Mouse (Mus musculus) limb, embryonic 13.5 days (tissue): ENCODE measurements around the gene Lhb. TPM values are rescaled to one million over a fixed set of nuclear protein-coding genes. Genes with fewer than 3 reads are reported as not detected.
A peak's percentile ranks its signal among the peaks of the same experiment; 100 is the strongest.

Experiments
- ATAC-seq: fragments of 200-750 bp; cut with Nextera tagmentation; 2 replicates; pipeline ENCODE4 v1.8.0; 2017; ENCODE audit warnings: low read depth, moderate number of reproducible peaks, moderate TSS enrichment; ENCODE audit not compliant: low FRiP score
- H3K27ac ChIP-seq: fragments of 300-500 bp; sonication (generic); 2 replicates; pipeline ENCODE4 v1.5.1; 2015; ENCODE audit warnings: inconsistent platforms, mild to moderate bottlenecking, moderate library complexity
- H3K27me3 ChIP-seq: fragments of 300-500 bp; sonication (generic); 2 replicates; pipeline ENCODE4 v1.6.1; 2015; ENCODE audit warnings: mild to moderate bottlenecking, inconsistent platforms
- H3K36me3 ChIP-seq: fragments of 300-500 bp; sonication (generic); 2 replicates; pipeline ENCODE4 v1.6.1; 2015; ENCODE audit warnings: inconsistent platforms, mild to moderate bottlenecking, moderate library complexity
- H3K4me1 ChIP-seq: fragments of 300-500 bp; sonication (generic); 2 replicates; pipeline ENCODE4 v1.6.1; 2015; ENCODE audit warnings: inconsistent platforms
- H3K4me2 ChIP-seq: fragments of 300-500 bp; sonication (generic); replicated peaks from 2 replicates; pipeline ENCODE4 v1.6.1; 2015; ENCODE audit warnings: inconsistent platforms, mild to moderate bottlenecking, moderate library complexity
- H3K4me3 ChIP-seq: fragments of 300-500 bp; sonication (generic); 2 replicates; pipeline ENCODE4 v1.5.1; 2015; ENCODE audit warnings: moderate library complexity, mild to moderate bottlenecking, inconsistent platforms
- H3K9ac ChIP-seq: fragments of 300-500 bp; sonication (generic); 2 replicates; pipeline ENCODE4 v1.6.1; 2015; ENCODE audit warnings: mild to moderate bottlenecking, inconsistent platforms
- H3K9me3 ChIP-seq: fragments of 300-500 bp; sonication (generic); 2 replicates; pipeline ENCODE4 v1.6.1; 2016; ENCODE audit warnings: inconsistent platforms
- WGBS: fragments of 180-500 bp; shearing (Covaris S2); methylation state at CpG from one replicate; pipeline ENCODE4 v1.1.7; 2015; 5-methylcytosine and 5-hydroxymethylcytosine counted together
- polyA plus RNA-seq: library from polyadenylated mRNA; unstranded; fragments of >200 nt; fragmentation: Nextera tagmentation; extraction: Ambion mirVana; gene quantifications from 2 replicates; pipeline ENCODE4 v1.2.1, GENCODE M21; 2015

Gene Lhb
- polyA plus RNA-seq, 1 experiment from 2014 or later, result not detected

DNA sequence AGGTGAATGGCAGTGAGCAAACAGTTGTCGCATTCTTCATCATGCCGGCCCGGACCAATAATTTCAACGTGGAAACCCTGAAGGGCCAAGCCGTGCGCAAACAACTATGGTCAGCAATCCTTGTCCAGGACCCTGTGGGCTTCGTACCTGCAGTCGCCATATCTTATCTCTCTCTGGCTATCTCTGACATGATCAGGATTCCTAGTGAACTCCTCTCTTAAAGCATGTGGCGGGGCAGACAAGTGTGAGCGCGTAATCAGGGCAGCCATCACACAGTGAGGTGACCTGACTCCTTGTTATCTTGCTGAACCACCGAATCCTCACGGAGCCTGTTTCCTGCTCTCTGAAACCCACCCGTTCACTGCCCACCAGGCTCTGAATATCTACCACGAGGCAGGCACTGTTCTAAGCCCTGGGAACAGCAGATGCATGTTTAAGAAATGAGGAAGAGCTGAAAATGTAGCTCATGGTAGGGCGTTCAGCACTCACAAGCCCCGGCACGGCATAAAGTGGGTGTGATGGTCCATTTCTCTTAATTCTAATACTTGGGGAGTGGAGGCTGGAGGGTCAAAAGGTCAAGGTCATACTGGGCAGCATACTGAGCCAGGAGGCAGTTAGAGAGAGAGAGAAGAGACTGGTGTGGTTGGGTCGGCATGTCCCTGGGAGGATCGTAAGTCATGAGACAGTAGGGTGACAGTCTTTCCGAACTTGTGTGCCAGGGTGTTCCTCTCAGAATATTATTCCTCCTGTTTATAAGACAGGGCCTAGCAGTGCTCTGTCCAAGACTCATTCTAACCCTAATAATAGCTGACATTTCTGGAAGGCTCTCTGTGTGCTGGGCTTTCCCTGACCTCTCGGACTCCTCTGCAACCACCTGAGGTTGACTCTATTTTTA, 23.2 kb downstream of the Lhb start:
- no peak for ATAC-seq
- Histone ChIP-seq H3K4me1 (no peaks in the 10 kb centered on the region), H3K36me3 (peaks cover 74% of the 10 kb centered on the region), H3K9me3 (no peaks in the 10 kb centered on the region), H3K27ac (no peak overlapping the region), H3K27me3 (no peaks in the 10 kb centered on the region), H3K9ac (no peak overlapping the region), H3K4me2 (no peak overlapping the region), H3K4me3 (no peak overlapping the region)
- WGBS, result 86% methylated on average over 22 of the region's 22 CpGs

DNA sequence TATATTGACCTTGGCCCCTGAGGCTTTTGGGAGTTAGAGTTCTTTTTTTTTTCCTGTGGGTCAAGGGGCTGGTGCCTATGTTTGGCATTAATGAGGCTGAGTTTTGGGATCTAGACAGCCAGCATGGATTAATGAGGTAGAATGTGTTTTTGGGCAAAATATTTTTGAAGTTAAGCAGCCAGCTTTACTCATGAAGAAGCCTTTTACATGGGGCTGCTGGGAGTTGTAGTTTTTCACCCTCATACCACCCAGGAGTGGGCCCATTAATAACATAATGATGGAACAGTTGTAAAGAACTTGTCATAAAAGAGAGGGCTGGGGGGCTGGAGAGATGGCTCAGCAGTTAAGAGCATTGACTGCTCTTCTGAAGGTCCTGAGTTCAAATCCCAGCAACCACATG, 26.0 kb downstream of the Lhb start:
- Histone ChIP-seq H3K9ac (no peak overlapping the region), H3K36me3 (peaks cover 70% of the 10 kb centered on the region)
- ATAC-seq, result no peak

DNA sequence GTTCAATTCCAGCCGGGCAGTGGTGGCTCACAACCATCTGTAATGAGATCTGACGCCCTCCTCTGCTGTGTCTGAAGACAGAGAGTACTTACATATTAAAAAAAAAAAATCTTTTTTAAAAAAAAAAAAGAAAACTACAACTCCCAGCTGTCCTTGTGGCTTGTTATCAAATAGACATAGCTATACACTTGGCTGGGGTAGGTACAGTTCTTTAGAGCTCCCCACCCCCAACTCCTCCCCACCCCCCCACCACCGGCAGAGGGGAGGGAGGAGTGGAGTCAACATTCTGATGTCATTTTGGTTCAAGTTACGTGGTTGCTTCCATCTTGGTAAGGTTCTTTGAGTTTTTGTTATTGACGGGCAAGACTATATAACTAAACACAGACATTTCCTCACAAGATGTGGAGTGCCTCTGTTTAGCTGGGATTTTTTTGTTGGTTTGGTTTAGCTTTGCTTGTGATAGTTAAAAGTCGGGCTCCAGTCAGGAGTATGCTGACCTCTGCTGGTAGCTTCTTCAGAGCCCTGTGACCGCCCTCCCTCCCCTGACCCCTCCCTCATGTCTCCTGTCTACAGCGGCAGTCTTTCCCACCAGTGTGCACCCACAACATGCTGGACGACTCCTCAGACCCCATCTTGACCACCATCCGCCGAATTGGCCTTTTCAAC, 26.8 kb downstream of the Lhb start:
- ATAC-seq, result peak; percentile 37
- no peak overlapping the region for H3K9ac ChIP-seq
- H3K36me3 ChIP-seq, result peaks cover 74% of the 10 kb centered on the region

More for the DNA sequence above, 26.0 kb downstream of the Lhb start:
- Histone ChIP-seq H3K27me3 (no peaks in the 10 kb centered on the region), H3K4me3 (no peak overlapping the region), H3K27ac (no peak overlapping the region), H3K4me2 (no peak overlapping the region), H3K9me3 (no peaks in the 10 kb centered on the region), H3K4me1 (no peaks in the 10 kb centered on the region)

DNA sequence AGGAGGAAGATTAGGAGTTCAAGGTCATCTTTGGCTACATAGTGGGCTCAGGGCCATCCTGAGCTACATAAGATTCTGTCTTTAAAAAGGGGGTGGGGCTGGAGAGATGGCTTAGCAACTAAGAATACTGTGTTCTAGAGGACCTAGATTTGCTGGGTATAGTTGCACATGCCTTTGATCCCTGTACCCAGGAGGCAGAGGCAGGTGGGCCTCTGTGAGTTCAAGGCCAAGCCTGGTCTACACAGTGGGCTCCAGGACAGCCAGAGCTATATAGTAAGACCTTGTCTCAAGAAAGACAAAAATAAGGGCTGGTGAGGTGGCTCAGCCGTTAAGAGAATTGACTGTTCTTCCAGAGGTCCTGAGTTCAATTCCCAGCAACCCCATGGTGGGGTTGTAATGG, 29.4 kb downstream of the Lhb start:
- Histone ChIP-seq H3K36me3 (peaks cover 72% of the 10 kb centered on the region), H3K27ac (no peak overlapping the region)
- WGBS, result 91% methylated on average over 1 of the region's 1 CpGs

More for the DNA sequence above, 26.8 kb downstream of the Lhb start:
- H3K27me3 ChIP-seq, result no peaks in the 10 kb centered on the region
- no peaks in the 10 kb centered on the region for H3K9me3 ChIP-seq
- H3K4me1 ChIP-seq, result no peaks in the 10 kb centered on the region
- no peak overlapping the region for H3K4me2 ChIP-seq
- H3K27ac ChIP-seq, result no peak overlapping the region
- 32% methylated on average over 11 of the region's 11 CpGs for WGBS
- H3K4me3 ChIP-seq, result no peak overlapping the region

DNA sequence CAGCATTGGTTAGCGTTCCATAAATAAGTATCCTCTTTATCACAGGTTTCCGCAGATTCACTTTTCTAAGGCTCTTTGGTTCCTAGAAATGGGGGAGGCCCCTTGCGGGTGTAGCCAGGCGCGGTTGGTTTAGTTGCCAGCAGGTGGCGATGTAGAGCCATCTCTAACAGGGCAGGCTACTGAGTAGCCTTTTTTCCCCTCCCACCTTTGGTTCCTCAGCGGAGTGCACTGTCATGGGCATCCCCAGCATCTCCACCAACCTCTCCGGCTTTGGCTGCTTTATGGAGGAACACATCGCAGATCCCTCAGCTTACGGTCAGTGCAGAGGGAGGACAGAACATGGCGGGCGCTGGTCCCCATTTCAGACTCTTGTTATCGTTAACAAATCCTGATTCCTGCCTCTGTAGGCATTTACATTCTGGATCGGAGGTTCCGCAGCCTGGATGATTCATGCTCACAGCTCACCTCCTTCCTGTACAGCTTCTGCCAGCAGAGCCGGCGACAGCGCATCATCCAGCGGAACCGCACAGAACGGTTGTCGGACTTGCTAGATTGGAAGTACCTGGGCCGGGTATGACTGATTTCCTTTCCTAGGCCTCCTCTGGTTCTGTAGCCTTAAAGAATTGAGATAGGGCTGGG, 30.8 kb downstream of the Lhb start:
- peaks cover 72% of the 10 kb centered on the region for H3K36me3 ChIP-seq
- H3K4me2 ChIP-seq, result no peak overlapping the region
- 55% methylated on average over 23 of the region's 23 CpGs for WGBS
- H3K27me3 ChIP-seq, result no peaks in the 10 kb centered on the region
- H3K9ac ChIP-seq, result no peak overlapping the region
- no peak overlapping the region for H3K4me3 ChIP-seq
- no peak overlapping the region for H3K27ac ChIP-seq
- ATAC-seq, result 0 out of 2 replicates have a peak, but pooled peaks have one; percentile 45
- H3K9me3 ChIP-seq, result no peaks in the 10 kb centered on the region
- peaks cover 4% of the 10 kb centered on the region; the same call in 1 of the 2 replicates for H3K4me1 ChIP-seq

More for the DNA sequence above, 29.4 kb downstream of the Lhb start:
- H3K9me3 ChIP-seq, result no peaks in the 10 kb centered on the region
- no peak overlapping the region for H3K9ac ChIP-seq
- H3K4me2 ChIP-seq, result no peak overlapping the region
- no peaks in the 10 kb centered on the region for H3K27me3 ChIP-seq
- no peak for ATAC-seq
- no peak overlapping the region for H3K4me3 ChIP-seq
- no peaks in the 10 kb centered on the region for H3K4me1 ChIP-seq

DNA sequence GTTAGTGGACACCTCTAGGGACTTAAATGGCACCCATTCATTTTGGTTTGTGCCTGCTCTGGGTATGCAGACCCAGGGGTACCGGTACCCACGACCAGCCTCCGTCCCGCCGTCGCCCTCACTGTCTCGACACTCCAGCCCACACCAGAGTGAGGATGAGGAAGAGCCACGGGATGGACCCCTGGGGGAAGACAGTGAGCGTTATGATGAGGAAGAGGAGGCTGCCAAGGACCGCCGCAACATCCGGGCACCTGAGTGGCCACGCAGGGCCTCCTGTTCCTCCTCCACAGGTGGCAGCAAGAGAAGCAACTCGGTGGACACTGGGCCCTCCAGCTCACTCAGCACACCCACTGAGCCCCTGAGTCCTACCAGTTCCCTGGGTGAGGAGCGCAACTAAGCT, 34.4 kb downstream of the Lhb start:
- 94% methylated on average over 15 of the region's 15 CpGs for WGBS
- peaks cover 24% of the 10 kb centered on the region for H3K4me1 ChIP-seq
- H3K27ac ChIP-seq, result no peak overlapping the region

DNA sequence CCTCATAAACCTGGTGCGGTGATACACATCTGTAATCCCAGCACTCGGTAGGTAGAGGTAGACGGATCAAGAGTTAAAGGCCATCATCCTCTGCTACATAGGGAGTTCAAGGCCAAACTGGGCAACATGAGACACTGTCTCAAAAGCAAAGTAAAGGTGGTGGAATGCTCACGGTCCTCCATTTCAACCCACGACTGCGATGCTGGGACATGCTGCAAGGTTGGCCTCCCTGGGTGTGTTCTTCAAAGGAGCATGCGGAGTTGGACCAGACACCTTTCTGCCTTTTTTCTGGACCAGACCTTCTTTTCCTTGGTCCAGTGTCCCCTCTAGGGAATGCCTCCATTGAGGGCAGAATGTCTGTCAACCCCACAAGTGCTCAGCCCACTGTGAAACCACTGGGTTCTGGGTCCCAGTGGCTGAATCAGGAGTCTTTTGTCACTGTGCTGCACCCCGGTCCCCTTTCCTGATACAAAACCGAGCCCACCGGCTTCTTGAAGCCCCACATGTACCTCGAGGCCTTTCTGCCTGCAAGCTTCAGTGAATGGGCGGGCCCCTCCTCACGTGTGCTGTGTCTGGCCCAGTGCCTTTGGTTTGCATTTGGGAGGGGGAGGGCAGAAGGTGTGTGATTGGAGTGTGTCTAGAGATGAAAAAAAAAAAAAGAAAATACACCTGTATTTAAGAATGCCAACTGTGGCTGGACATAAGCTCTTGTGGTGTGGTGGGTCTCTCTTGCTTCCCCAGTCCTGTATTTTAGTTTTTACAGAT, 35.5 kb downstream of the Lhb start:
- Histone ChIP-seq H3K4me3 (no peak overlapping the region), H3K4me2 (no peak overlapping the region), H3K4me1 (peaks cover 35% of the 10 kb centered on the region), H3K27me3 (no peaks in the 10 kb centered on the region), H3K9ac (no peak overlapping the region), H3K27ac (no peak overlapping the region; the same call in 1 of the 2 replicates), H3K36me3 (peaks cover 67% of the 10 kb centered on the region), H3K9me3 (no peaks in the 10 kb centered on the region)
- 71% methylated on average over 13 of the region's 13 CpGs for WGBS
- ATAC-seq, result no peak

More for the DNA sequence above, 34.4 kb downstream of the Lhb start:
- Histone ChIP-seq H3K27me3 (no peaks in the 10 kb centered on the region), H3K36me3 (peaks cover 73% of the 10 kb centered on the region), H3K9ac (no peak overlapping the region), H3K4me2 (no peak overlapping the region), H3K4me3 (no peak overlapping the region), H3K9me3 (no peaks in the 10 kb centered on the region)
- ATAC-seq, result no peak

DNA sequence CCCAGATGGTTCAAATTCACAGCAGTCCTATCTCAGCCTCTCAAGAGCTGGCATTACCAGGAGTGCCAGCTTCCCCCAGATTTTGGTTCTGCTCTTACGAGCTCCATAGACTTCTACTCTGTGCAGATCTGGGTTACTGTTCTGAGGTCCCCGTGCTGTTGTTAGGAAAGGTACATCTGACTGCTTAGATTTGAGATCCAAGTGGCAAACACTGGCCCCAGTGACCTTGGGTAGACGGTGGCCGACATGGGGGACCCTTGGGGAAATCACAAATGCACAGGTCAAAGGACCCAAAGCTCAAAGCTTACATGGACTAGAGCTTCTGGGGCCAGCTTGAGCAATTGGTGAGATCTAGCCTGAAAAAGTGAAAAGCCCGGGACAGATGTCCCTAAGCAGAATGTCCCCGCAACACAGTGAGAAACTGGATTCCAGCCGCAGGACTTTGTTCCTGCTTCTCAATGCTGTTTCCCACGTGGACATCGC, 36.1 kb downstream of the Lhb start:
- ATAC-seq, result no peak
- peak overlapping the region; percentile 52; the same call in 1 of the 2 replicates for H3K27ac ChIP-seq
- 52% methylated on average over 9 of the region's 9 CpGs for WGBS
- H3K27me3 ChIP-seq, result no peaks in the 10 kb centered on the region
- H3K4me2 ChIP-seq, result peak overlapping the region; percentile 88
- peaks cover 66% of the 10 kb centered on the region for H3K36me3 ChIP-seq
- peak overlapping the region; percentile 89 for H3K4me3 ChIP-seq
- H3K9me3 ChIP-seq, result no peaks in the 10 kb centered on the region
- peaks cover 40% of the 10 kb centered on the region for H3K4me1 ChIP-seq
- 0 out of 2 replicates have a peak overlapping the region, but pooled peaks have one; percentile 91 for H3K9ac ChIP-seq

DNA sequence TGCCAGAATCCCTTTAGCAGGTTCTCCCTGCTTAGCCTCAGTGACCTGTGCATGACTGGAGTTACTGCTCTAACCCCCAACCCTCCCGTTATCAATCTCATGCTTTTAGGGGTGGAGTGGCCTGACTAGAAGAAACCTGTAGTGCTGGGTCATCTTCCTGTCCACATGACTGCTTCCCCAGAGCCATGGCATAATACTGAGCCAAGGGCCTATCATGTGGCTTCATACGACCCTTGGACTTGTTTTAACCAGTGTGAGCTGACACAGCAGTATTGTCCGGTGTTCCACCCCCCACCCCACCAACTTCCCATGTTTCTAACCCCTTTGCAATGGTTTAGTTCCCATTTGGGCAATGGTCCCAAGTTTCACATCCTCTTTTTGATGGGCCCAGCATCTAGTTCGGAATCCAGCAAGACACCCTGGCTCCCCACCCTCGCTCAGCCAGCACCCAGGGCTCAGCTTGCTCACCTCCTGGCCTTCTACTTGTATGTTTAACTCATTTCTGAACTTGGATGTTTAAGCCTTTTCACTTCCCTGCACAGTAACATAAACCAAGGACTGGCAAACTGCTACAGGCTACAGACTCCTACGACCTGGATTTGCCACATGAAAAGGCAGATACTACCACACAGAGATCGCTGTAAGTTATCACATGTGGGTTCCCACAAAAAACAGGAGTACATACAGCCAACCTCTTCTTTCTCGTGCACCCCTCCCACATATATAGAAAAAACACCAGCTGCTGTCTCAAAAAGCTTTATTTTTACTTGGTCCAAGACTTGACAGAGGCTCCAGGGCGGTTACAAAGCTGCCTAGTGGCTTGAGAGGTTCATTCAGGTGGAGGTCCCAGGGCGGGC, 36.8 kb downstream of the Lhb start:
- Histone ChIP-seq H3K27me3 (no peaks in the 10 kb centered on the region), H3K27ac (peak overlapping the region; percentile 52; the same call in 1 of the 2 replicates), H3K9ac (peak overlapping the region; percentile 91), H3K9me3 (no peaks in the 10 kb centered on the region), H3K4me2 (peak overlapping the region; percentile 88), H3K4me1 (peaks cover 41% of the 10 kb centered on the region), H3K36me3 (peaks cover 64% of the 10 kb centered on the region), H3K4me3 (peak overlapping the region; percentile 89)
- WGBS, result 67% methylated on average over 10 of the region's 10 CpGs
- no peak for ATAC-seq

DNA sequence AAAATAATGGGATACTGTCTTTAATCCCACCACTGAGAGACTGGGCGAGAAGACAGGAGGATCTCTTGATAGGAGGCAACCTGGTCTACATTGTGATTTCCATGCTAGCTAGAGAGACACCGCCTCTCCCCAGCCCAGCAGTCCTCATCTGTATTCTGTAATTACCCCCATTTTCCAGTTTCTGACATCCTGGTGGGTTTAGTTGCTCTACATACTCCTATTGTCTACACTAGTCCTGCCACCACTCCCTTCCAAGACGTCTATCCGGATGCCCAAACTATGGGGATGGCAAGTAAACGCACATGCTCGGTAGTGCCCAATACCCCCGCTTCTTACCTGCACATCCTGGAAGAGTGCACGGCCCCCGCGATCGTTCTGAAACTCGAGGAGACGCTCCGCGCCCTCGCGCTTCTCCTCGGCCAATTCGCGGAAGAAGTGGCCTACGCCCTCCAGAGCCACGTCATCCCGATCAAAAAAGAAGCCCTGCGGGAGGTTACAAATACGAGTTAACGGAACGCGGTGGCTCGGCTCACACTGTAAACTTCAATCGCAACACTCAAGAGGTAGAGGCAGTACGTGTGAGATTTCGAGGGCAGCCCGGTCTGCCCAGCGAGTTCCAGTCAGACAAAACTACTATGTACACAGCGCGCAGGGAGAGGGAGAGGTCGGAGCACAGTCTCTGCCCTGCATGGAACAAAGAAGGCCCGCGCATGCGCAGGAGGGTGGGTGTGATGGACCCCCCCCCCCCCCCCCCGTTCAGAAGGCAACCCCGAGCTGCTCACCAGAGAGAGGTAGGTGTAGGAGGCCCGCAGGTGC, 38.3 kb downstream of the Lhb start:
- peak; percentile 79 for ATAC-seq
- Histone ChIP-seq H3K9me3 (no peaks in the 10 kb centered on the region), H3K9ac (peak overlapping the region; percentile 91), H3K27me3 (no peaks in the 10 kb centered on the region), H3K4me2 (peak overlapping the region; percentile 88), H3K4me1 (peaks cover 41% of the 10 kb centered on the region), H3K36me3 (peaks cover 66% of the 10 kb centered on the region), H3K4me3 (peak overlapping the region; percentile 89), H3K27ac (peak overlapping the region; percentile 97)
- WGBS, result under 1% methylated on average over 43 of the region's 43 CpGs
